Mouse (Mus musculus) retina, adult 2 months (tissue): ENCODE results near the gene Pgap3.
"Not testable (repeated sequence)": the region's sequence is repeated elsewhere in the genome, so short reads cannot be mapped to it uniquely, and the experiment has no call there.

ENCODE experiments used
- DNase-seq: peaks from one replicate; pipeline ENCODE4 v3.0.0-alpha.2; 2012; ENCODE audit warnings: low read depth, low spot score

Gene Pgap3

DNA sequence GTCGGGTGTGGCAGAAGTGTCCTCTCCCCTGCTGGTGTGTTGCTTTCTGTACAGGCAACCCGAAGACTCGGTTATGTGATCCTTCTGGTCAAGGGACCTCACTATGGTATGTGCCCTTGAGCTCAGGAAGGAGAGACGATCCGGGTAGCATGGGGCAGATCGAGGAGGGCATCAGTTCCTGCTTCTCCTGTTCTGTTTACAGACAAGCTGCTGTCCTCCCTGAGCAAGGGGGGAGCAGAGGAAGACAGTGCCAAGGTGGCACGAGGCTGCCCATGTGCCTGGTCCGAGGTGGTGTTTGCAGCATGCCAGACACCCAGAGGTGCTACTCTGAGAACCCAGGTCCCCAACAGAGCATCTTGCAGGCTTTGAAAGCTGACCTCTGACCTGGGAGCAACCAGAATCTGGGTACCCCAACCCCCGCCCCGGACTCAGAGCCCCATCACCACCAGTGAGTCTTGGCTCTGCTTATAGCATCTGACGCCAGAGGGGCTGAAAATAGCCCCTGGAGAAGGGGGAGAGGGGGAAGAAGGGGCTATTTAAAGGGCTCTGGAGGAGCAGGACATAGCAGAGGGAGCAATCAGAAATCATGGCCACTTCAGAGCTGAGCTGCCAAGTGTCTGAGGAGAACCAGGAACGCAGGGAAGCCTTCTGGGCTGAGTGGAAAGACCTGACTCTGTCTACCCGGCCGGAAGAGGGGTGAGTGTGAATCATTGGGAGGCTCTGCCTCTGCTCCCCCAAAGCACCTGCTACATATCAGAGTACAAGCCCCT is 16.8 kb downstream of the Pgap3 start, which contains the start of gene Tcap:
TSS of gene Tcap (plus strand) at position 551 of the 770 bp plus-strand sequence.
- no peak for DNase-seq

DNA sequence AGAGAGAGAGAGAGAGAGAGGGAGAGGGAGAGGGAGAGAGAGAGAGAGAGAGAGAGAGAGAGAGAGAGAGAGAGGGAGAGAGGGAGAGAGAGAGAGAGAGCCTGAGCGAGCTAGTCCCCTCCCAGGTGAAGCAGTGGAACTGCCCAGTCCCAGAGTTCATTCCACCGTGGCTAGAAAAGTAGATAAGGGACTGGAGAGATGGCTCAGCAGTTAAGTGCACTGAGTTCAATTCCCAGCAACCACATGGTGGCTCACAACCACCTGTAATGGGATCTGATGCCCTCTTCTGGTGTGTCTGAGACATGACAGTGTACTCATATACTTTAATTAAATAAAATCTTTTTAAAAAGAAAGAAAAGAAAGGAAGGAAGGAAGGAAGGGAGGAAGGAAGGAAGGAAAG is 17.9 kb downstream of the Pgap3 start:
- DNase-seq, result not testable (repeated sequence)

DNA sequence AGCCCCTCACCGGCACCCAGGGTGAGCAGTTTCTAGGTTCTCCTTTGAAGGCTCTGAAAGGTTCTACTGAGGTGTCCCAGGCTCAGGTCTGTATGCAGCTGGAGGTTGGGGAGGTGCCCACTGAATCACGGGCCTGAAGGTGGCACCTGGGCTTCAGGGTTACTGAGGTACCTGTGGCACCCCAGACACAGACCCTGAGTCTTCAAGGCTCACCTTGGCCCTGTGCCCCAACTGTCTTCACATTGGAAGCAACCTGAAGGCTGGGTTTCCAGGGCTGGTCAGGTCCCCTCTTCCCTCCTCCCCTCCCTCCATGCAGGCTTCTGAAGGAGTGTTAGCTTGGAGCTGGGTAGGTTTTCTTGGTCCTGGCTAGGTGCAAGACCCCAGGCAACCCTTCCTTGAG is 18.6 kb downstream of the Pgap3 start:
- no peak for DNase-seq

DNA sequence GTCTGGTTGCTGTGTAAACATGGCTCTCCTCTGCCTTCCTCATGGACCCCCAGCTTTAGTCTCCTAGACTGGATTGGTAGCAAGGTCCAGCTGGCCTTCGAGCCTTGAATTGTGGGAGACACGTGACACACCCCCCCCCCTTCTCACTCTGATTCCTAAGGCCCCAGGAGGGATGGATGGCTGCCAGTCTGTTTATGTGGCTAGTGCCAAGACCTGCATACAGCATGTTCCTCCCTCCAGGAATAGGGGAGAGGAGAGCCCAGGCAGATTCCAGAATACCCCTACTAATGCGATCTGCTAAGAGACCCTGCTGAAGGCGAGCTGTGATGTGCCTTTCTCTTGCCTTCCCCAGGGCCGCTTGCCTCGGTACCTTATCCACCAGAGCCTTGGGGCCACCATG is 20.2 kb downstream of the Pgap3 start:
- DNase-seq, result no peak

GRCm38 (mm10) chr11:98379379-98379778 is 20.9 kb downstream of the Pgap3 start:
- DNase-seq, result no peak

DNA sequence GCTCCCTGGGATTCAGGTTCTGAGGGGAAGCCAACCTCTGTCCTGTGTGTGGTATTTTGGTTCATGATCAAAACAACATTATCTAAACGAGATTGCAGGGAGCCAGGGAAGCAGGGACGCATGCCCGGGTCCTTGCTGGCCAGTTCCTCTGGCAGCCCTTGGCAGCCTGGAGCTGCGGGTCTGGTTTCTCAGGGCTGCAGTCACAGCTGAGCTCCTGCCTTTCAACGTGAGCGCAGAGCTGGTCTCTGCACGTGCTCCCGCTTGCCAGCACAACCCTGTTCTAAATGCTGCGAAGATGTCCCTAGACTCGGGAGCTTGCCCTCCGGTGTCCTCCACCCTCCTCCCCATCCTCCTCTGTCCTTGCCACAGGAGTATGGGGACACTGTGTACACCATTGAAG is 22.5 kb downstream of the Pgap3 start:
- no peak for DNase-seq

GRCm38 (mm10) chr11:98376756-98377155 is 23.5 kb downstream of the Pgap3 start:
- no peak for DNase-seq

DNA sequence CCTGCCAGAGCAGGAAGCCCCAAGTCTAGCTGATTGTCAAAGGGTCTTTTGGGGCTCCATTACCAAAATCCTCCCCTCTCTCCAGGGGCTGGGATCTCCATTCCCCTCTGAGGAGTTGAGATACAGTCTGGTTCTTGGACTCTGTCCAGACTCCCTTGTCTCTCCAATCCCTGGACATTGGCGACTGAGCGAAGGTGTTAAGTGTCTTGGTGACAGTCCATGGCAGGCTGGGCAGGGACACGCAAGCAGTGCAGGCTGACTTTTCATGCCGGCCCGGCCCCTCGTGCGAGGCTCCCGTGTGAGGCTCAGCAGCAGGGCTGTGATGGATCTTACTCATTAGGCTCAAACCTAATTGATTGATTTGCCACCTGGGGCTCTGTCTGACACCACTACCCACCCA is 26.0 kb downstream of the Pgap3 start:
- no peak for DNase-seq

DNA sequence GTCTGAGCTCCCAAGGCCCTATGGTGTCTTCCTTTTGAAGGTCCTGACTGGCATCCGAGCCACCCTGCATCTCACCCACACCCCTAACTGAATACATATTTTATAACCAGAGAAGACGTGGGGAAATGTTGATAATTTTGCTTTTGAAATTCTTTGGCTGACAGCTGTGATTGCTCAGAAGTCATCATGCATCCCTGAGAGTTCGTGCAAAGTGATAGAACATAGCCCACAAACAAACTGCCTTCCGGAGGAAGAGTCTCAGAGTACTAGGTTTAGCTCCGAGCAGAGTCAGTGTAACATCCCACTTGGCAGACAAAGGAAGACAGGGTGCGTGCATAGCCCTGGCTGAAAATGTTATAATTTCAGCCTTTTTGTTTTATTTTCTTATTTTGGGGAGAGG is 27.0 kb downstream of the Pgap3 start:
- no peak for DNase-seq

DNA sequence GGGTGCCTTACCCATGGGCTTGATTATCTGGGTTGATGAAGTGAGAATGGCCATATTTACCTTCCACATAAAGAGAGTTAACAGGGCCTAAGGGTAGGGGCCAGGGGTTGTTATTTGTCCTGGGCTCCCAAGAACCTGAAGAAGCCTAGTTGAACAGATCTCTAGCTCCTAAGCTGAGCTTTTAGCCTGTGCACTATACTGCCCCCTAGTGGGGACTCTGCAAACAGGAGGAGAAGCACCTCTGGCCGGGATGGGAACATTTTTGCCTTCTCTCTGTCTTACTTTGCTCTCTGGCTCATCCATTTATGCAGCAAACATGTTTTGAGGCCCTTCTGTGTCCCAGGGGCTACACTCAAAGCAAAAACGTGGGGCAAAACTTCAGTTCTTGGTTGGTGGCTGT is 27.9 kb downstream of the Pgap3 start:
- DNase-seq, result peak; percentile 47

- no peak for DNase-seq
These were observed 28.6 kb downstream of the Pgap3 start for GRCm38 (mm10) chr11:98371556-98372240.

GRCm38 (mm10) chr11:98370588-98370987 is 29.7 kb downstream of the Pgap3 start:
- DNase-seq, result no peak

- no peak for DNase-seq
These were observed 31.0 kb downstream of the Pgap3 start for GRCm38 (mm10) chr11:98369337-98369736.

GRCm38 (mm10) chr11:98367863-98368186 is 32.5 kb downstream of the Pgap3 start:
- no peak for DNase-seq

DNA sequence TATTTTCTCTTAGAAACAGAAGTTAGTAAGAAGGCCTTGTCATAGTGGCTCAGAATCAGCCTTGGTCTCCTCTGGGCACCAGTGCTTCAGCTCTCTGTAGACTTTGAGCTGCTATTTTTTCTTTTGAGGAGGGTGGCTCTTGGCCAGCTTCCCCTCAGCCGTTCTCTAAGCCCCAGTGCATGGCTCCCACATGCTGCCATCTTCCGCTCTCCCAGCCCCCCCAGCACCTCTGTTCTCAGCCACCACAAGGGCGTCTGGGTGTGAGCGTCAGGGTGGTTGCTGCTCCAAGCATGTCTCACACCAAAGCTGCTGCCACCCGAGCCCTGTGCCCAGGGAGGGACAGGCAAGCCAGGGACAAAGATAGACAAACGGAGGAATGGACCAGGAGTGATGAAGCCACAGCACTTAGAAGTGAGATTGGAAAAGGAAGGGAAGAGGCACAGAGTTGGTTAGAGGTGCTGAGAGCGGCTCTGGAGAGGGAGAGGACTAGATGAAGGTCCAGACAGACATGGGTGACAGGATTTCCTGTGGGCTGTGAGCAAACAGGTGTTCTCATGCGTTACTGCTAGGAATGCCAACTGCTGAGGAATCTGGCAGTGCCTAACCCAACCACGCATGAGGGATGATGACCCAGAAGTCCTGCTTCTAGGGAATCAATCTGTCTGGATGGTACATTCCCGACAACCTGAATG is 33.0 kb downstream of the Pgap3 start:
- DNase-seq, result no peak

GRCm38 (mm10) chr11:98366290-98366689 is 34.0 kb downstream of the Pgap3 start:
- no peak for DNase-seq

- DNase-seq, result no peak
These were observed 35.9 kb downstream of the Pgap3 start for GRCm38 (mm10) chr11:98364410-98364809.

- no peak for DNase-seq
These were observed 36.5 kb downstream of the Pgap3 start for GRCm38 (mm10) chr11:98363817-98364216.

DNA sequence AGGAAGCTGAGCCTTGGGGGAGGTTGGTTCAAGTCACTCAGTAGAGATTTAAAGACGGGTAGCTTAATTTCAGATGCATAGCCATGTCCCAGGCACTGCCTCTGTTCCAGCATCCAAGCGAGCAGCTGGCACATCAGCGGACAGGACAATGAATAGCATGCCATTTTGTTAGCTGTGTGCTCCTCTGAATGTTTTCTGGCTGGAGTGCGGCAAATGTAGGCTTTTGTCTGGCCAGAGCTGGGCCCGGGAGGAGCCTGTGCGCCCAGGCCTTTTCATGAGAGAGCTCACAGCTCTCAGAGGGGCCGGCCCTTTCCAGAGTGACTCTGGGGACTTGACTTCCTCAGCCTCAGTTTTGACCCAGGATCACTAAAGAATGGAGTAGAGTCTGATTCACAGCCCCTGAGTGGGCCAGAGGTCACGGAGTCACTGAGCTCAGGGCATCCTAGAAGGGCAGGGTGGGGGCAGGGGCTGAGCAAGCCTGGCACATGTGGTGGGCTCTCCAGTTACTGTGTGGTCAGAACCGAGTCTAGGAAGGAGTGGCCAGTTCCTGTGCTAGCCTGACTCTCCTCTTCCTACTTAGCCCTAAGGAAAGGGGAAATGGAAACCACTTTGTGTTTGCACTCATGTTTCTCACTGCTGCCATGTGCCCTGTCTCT is 39.3 kb downstream of the Pgap3 start:
- DNase-seq, result no peak

GRCm38 (mm10) chr11:98358161-98359083 is 41.9 kb downstream of the Pgap3 start, which contains the start of gene Stard3:
Gene Stard3 (plus strand): TSS chr11:98358368.
- DNase-seq, result peak; percentile 80
